Mouse (Mus musculus) stomach, embryonic 16.5 days (tissue): Measurements from ENCODE around the gene Atp2a1. TPM values are rescaled to one million over a fixed set of nuclear protein-coding genes. Genes with fewer than 3 reads are reported as not detected.

Source experiments
- ATAC-seq: fragments of 200-750 bp; cut with Nextera tagmentation; 2 replicates; pipeline ENCODE4 v1.8.0; 2017; ENCODE audit warnings: moderate number of reproducible peaks, moderate TSS enrichment; ENCODE audit not compliant: insufficient read depth, low FRiP score
- H3K27ac ChIP-seq: fragments of 300-500 bp; sonication (generic); 2 replicates; pipeline ENCODE4 v1.5.1; 2014; ENCODE audit warnings: low read length
- H3K27me3 ChIP-seq: fragments of 300-500 bp; sonication (generic); 2 replicates; pipeline ENCODE4 v1.6.1; 2014; ENCODE audit warnings: low read length, control low read depth, mixed read lengths; ENCODE audit not compliant: control insufficient read depth, insufficient read depth
- H3K36me3 ChIP-seq: fragments of 300-500 bp; sonication (generic); 2 replicates; pipeline ENCODE4 v1.6.1; 2014; ENCODE audit warnings: low read length; ENCODE audit not compliant: control insufficient read depth, insufficient read depth
- H3K4me1 ChIP-seq: fragments of 300-500 bp; sonication (generic); 2 replicates; pipeline ENCODE4 v1.6.1; 2014; ENCODE audit warnings: low read length, control low read depth, mixed read lengths; ENCODE audit not compliant: control insufficient read depth, insufficient read depth
- H3K4me2 ChIP-seq: fragments of 300-500 bp; sonication (generic); 2 replicates; pipeline ENCODE4 v1.6.1; 2014; ENCODE audit warnings: low read depth, low read length, mixed read lengths
- H3K4me3 ChIP-seq: fragments of 300-500 bp; sonication (generic); replicated peaks from 2 replicates; pipeline ENCODE4 v1.5.1; 2014; ENCODE audit warnings: mild to moderate bottlenecking, low read length
- H3K9ac ChIP-seq: fragments of 300-500 bp; sonication (generic); 2 replicates; pipeline ENCODE4 v1.6.1; 2014; ENCODE audit warnings: low read length
- H3K9me3 ChIP-seq: fragments of 300-500 bp; sonication (generic); replicated peaks from 2 replicates; pipeline ENCODE4 v1.6.1; 2016; ENCODE audit warnings: low read length, control low read depth; ENCODE audit not compliant: control insufficient read depth
- WGBS: fragments of 180-500 bp; shearing (Covaris S2); extraction: QIAGEN DNeasy Blood & Tissue Kit; methylation state at CpG from one replicate; pipeline ENCODE4 v1.1.7; 2014; 5-methylcytosine and 5-hydroxymethylcytosine counted together
- polyA plus RNA-seq: library from polyadenylated mRNA; unstranded; fragments of >200 nt; fragmentation: Nextera tagmentation; extraction: Ambion mirVana; gene quantifications from 2 replicates; pipeline ENCODE4 v1.2.1, GENCODE M21; 2015

The Atp2a1 gene
- polyA plus RNA-seq, 1 experiment from 2014 or later, result 110 TPM

GRCm38 (mm10) chr7:126460623-126461399 is 2.1 kb downstream of the Atp2a1 start:
- Histone ChIP-seq H3K4me1 (peaks cover 17% of the 10 kb centered on the region), H3K27ac (no peak overlapping the region), H3K9ac (no peak overlapping the region), H3K27me3 (no peaks in the 10 kb centered on the region), H3K36me3 (no peaks in the 10 kb centered on the region), H3K4me3 (no peak overlapping the region), H3K4me2 (no peak overlapping the region), H3K9me3 (no peaks in the 10 kb centered on the region)
- ATAC-seq, result no peak
- WGBS, result 41% methylated on average over 10 of the region's 10 CpGs

DNA sequence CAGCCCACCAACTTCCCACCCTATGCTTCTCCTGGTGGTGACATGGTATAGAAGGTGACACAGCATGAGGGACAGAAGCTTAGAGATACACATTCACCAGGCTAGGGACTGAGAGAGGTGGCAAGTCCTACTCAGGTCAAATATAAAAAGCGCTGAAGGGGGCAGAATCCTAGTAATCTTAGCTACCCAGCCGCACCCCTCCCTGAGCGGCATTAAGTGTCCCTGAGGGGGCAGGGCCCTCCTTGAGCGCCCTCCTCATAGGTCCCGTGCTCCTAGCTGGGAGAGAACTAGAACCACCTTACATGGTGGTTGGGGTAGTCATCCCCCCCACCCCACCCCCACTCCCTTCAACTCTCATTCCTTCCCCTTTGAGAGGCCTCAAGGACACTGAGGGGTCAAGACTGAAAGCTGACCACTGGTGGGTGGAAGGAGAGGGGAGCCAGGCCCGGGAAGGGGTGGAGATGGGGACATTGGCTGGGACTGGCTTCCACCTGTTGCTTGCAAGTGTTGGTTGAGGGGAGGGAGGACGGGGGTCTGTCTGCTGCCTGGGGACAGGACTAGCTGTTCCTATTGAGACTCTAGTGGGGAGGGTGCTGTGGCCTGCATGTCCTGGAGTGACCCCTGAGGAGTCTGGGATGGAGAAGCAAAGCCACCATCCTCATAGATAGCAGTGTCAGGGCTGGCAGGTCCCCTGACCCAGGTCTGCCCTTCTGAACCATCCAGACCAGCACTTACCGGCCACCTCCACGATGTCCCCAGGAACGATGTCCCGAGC is 3.9 kb downstream of the Atp2a1 start:
- Histone ChIP-seq H3K27ac (no peak overlapping the region), H3K4me1 (peaks cover 5% of the 10 kb centered on the region; the same call in 1 of the 2 replicates), H3K9ac (no peak overlapping the region), H3K4me3 (no peak overlapping the region), H3K4me2 (no peak overlapping the region), H3K36me3 (no peaks in the 10 kb centered on the region), H3K9me3 (no peaks in the 10 kb centered on the region), H3K27me3 (no peaks in the 10 kb centered on the region)
- no peak for ATAC-seq
- WGBS, result 77% methylated on average over 11 of the region's 11 CpGs

- ATAC-seq, result no peak
- Histone ChIP-seq H3K4me3 (no peak overlapping the region), H3K27ac (no peak overlapping the region), H3K9me3 (no peaks in the 10 kb centered on the region), H3K4me1 (no peaks in the 10 kb centered on the region), H3K36me3 (no peaks in the 10 kb centered on the region), H3K4me2 (no peak overlapping the region), H3K27me3 (no peaks in the 10 kb centered on the region), H3K9ac (no peak overlapping the region)
- WGBS, result 76% methylated on average over 5 of the region's 5 CpGs
Observed at GRCm38 (mm10) chr7:126458225-126458624, 4.7 kb downstream of the Atp2a1 start.

- Histone ChIP-seq H3K27me3 (no peaks in the 10 kb centered on the region), H3K36me3 (no peaks in the 10 kb centered on the region), H3K9me3 (no peaks in the 10 kb centered on the region), H3K4me1 (no peaks in the 10 kb centered on the region), H3K27ac (no peak overlapping the region), H3K4me3 (no peak overlapping the region), H3K4me2 (no peak overlapping the region), H3K9ac (no peak overlapping the region)
- 86% methylated on average over 17 of the region's 17 CpGs for WGBS
- no peak for ATAC-seq
Observed at GRCm38 (mm10) chr7:126456382-126457266, 6.3 kb downstream of the Atp2a1 start.

DNA sequence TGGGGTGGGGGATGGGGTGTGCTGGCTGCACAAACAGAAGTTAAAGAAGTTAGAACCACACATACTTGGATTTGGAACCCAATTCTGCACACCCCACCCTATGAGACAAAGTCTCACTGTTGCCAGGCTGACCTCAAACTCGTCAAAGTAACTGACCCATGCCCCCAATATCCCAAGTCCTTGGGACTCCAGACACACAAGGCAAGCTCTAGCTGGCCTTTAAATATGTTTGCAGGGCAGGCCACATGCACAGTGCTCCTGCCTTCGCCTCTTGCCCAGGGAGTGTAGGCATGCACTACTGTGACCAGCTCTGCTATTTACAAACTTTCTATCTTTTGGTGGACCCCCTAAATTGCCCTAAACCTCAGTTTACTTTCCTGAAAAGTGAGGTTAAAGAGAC is 7.7 kb downstream of the Atp2a1 start:
- Histone ChIP-seq H3K27me3 (no peaks in the 10 kb centered on the region), H3K27ac (no peak overlapping the region), H3K36me3 (no peaks in the 10 kb centered on the region), H3K4me1 (no peaks in the 10 kb centered on the region), H3K9me3 (no peaks in the 10 kb centered on the region), H3K4me3 (no peak overlapping the region), H3K9ac (no peak overlapping the region), H3K4me2 (no peak overlapping the region)
- 79% methylated on average over 2 of the region's 2 CpGs for WGBS
- ATAC-seq, result no peak

- WGBS, result 53% methylated on average over 7 of the region's 7 CpGs
- H3K4me2 ChIP-seq, result no peak overlapping the region
- H3K4me3 ChIP-seq, result no peak overlapping the region
- no peak for ATAC-seq
- no peaks in the 10 kb centered on the region for H3K36me3 ChIP-seq
- H3K27me3 ChIP-seq, result no peaks in the 10 kb centered on the region
- no peaks in the 10 kb centered on the region for H3K4me1 ChIP-seq
- no peaks in the 10 kb centered on the region for H3K9me3 ChIP-seq
- H3K9ac ChIP-seq, result no peak overlapping the region
- H3K27ac ChIP-seq, result no peak overlapping the region
Observed at GRCm38 (mm10) chr7:126453861-126454260, 9.0 kb downstream of the Atp2a1 start.

DNA sequence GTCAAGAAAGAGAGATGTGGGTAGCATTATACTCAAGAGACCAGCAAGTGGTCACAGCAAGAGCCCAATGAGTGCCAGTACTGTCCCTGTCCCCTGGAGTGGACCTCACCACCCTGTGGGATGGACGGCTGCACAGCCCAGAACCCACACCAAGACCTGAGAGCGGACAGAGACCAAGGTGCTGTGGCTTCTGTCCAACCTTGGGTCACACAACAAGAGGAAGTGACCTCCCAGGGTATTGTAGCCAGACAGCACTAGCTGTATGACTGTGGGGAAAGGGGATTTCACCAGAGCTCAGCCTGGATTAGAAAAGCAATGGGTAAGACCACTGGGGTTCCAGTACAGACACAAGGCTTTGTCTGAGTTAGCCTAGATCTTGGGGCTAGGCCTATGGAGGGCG is 10.7 kb downstream of the Atp2a1 start:
- Histone ChIP-seq H3K9me3 (no peaks in the 10 kb centered on the region), H3K4me3 (no peak overlapping the region), H3K4me2 (no peak overlapping the region), H3K36me3 (no peaks in the 10 kb centered on the region), H3K4me1 (no peaks in the 10 kb centered on the region), H3K27me3 (no peaks in the 10 kb centered on the region), H3K9ac (no peak overlapping the region), H3K27ac (no peak overlapping the region)
- no peak for ATAC-seq
- WGBS, result 87% methylated on average over 3 of the region's 3 CpGs

- Histone ChIP-seq H3K27me3 (no peaks in the 10 kb centered on the region), H3K4me2 (no peak overlapping the region), H3K4me1 (no peaks in the 10 kb centered on the region), H3K9ac (no peak overlapping the region), H3K4me3 (no peak overlapping the region), H3K9me3 (no peaks in the 10 kb centered on the region), H3K36me3 (no peaks in the 10 kb centered on the region), H3K27ac (no peak overlapping the region)
- 87% methylated on average over 6 of the region's 6 CpGs for WGBS
- ATAC-seq, result no peak
Observed at GRCm38 (mm10) chr7:126450641-126451040, 12.3 kb downstream of the Atp2a1 start.
